Mouse (Mus musculus) layer of hippocampus, adult 8-10 months (tissue): ENCODE data around the gene Bcl6. TPM values are rescaled to one million over a fixed set of nuclear protein-coding genes. Genes with fewer than 3 reads are reported as not detected.

Experiments
- DNase-seq, 2 experiments: peaks; one replicate each; pipeline ENCODE4 v3.0.0; 2022; ENCODE audit warnings: low spot score in 2 of 2
- total RNA-seq, 4 experiments: library from RNA; stranded (reverse); gene quantifications; 2 replicates each; pipeline ENCODE4 v1.2.4; 2022

Gene Bcl6
- total RNA-seq, result 10 to 100 TPM; 44.9 to 51.7 (median 49.1) TPM

- peak; percentile 82 to 87 for DNase-seq
Measured at GRCm38 (mm10) chr16:23988466-23989208, at the start of gene Bcl6, which contains the start of gene Gm37419. Bcl6 (minus strand) TSS chr16:23988852. Gm37419 (plus strand) TSS chr16:23988482.

- DNase-seq, result no peak
Measured at GRCm38 (mm10) chr16:24036398-24036797, 47.7 kb upstream of the Bcl6 start.

GRCm38 (mm10) chr16:24035767-24036166 is 47.1 kb upstream of the Bcl6 start:
- no peak for DNase-seq

GRCm38 (mm10) chr16:24034450-24034849 is 45.8 kb upstream of the Bcl6 start:
- DNase-seq, result no peak

GRCm38 (mm10) chr16:24033259-24033658 is 44.6 kb upstream of the Bcl6 start:
- DNase-seq, result no peak

- no peak for DNase-seq
Measured at GRCm38 (mm10) chr16:24029965-24030672, 41.5 kb upstream of the Bcl6 start.

- DNase-seq, result no peak
Measured at GRCm38 (mm10) chr16:24025442-24025841, 36.8 kb upstream of the Bcl6 start.

- no peak for DNase-seq
Measured at GRCm38 (mm10) chr16:24022605-24023004, 34.0 kb upstream of the Bcl6 start.

GRCm38 (mm10) chr16:24021722-24022121 is 33.1 kb upstream of the Bcl6 start:
- DNase-seq, result no peak

- no peak for DNase-seq
Measured at GRCm38 (mm10) chr16:24016742-24017141, 28.1 kb upstream of the Bcl6 start.

- DNase-seq, result no peak
Measured at GRCm38 (mm10) chr16:24016273-24016672, 27.6 kb upstream of the Bcl6 start.

GRCm38 (mm10) chr16:24014378-24014777 is 25.7 kb upstream of the Bcl6 start:
- no peak for DNase-seq

GRCm38 (mm10) chr16:24012066-24012465 is 23.4 kb upstream of the Bcl6 start:
- no peak for DNase-seq

GRCm38 (mm10) chr16:24011306-24011705 is 22.7 kb upstream of the Bcl6 start:
- DNase-seq, result no peak

GRCm38 (mm10) chr16:24009891-24010290 is 21.2 kb upstream of the Bcl6 start:
- DNase-seq, result no peak

- no peak for DNase-seq
Measured at GRCm38 (mm10) chr16:24005928-24006327, 17.3 kb upstream of the Bcl6 start.

- no peak for DNase-seq
Measured at GRCm38 (mm10) chr16:23997912-23998311, 9.3 kb upstream of the Bcl6 start.

GRCm38 (mm10) chr16:23997228-23997627 is 8.6 kb upstream of the Bcl6 start:
- DNase-seq, result no peak

GRCm38 (mm10) chr16:23996342-23996741 is 7.7 kb upstream of the Bcl6 start:
- DNase-seq, result no peak

GRCm38 (mm10) chr16:23993351-23994321 is 5.0 kb upstream of the Bcl6 start:
- DNase-seq, result no peak

- no peak for DNase-seq
Measured at GRCm38 (mm10) chr16:23991846-23992580, 3.4 kb upstream of the Bcl6 start.
